Mouse (Mus musculus): ENCODE data around the gene Hmgcs1.

Gene Hmgcs1

DNA sequence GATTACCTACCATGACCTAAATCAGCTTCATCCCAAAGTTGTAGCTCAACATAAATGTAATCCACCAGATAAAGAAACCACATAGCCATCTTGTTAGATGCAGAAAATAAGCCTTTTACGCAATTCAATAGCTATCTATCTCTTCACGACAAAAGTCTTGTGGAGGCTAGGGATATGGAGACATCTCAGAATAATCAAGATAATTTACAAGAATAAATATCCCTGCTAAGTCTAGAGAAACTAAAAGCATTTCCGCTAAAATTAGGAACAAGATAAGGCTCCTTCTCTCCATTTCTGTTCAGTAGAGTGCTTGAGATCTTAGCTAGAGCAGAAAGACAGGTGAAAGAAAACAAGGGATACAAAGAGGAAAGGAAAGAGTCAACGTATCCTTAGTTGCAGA, 56.8 kb downstream of the Hmgcs1 start:
- DNase-seq (ENCODE audit: low spot score in 2 of 2): no peak

DNA sequence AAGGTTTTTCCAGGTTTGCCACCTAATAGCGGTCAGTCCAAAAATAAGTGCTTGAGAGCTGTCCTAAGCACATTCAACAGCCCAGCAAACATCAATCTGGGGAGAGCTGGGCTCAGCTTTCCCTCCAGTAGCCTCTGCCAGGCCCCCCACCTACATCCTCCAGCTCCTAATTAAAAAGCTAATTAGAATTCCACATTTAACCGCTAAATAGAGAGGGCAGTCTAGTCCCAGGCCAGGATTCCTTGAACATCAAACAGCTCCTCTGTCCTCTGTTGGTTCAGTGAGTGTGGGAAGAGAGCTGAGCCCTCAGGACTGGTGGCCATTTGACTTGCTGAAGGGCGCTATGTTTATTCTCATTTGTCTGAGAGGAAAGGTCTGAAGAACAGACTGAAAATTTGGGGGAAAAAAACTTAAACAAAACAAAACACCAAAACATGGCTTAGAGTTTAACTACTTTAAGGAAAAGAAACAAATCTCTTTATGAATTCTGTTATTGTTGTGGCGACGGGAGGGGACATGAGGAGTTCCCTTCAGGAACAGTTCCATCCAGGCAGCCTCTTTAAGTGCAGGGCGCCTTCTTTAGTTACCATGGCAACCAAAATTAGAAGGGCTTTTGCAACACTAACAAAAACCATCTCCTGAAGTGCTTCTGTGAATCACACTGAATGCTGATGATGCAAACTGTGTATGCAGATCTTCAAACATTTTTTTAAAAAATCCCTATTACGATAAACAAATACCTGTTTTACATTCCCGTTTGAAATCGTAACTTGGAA, 63.9 kb downstream of the Hmgcs1 start:
- DNase-seq (ENCODE audit: low spot score in 2 of 2): no peak

DNA sequence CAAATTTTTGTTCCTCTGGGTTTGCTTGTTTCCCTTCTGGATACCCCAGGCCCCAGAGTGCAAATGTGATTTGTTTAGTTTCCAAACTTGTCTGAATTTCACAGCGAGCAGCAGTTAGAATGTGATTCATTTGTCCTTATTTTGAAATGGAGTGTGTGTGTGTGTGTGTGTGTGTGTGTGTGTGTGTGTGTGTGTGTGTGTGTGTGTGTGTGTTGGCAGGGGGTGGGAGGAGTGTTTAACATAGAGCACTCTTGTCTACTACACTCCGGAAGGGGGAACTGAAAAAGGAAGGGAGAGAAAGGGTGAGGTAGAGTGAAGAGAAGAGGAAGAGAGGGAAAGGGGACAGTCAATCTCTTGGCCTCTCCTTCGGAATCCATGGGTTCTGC, 64.4 kb downstream of the Hmgcs1 start:
- no peak for DNase-seq (ENCODE audit: low spot score in 2 of 2)

DNA sequence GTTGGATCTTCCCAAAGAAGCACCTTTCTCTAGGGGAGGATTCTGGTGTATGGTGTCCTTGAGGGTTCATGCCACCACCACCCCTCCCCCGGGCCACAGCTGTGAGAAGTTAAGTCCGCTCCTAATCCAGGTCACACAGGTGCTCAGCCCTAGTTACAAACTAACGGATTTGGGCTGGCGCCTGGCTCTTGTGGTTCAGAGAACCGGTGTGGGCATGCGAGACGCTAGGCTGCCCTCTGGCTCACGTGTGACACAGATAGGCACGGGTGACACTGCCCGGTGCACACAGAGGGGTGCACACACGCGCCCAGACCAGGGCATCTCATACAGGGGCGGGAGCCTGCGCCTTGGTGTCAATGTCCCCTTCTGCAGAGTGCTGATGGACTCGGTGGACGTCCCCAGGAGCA, 65.0 kb downstream of the Hmgcs1 start:
- DNase-seq (ENCODE audit: low spot score in 2 of 2): no peak

DNA sequence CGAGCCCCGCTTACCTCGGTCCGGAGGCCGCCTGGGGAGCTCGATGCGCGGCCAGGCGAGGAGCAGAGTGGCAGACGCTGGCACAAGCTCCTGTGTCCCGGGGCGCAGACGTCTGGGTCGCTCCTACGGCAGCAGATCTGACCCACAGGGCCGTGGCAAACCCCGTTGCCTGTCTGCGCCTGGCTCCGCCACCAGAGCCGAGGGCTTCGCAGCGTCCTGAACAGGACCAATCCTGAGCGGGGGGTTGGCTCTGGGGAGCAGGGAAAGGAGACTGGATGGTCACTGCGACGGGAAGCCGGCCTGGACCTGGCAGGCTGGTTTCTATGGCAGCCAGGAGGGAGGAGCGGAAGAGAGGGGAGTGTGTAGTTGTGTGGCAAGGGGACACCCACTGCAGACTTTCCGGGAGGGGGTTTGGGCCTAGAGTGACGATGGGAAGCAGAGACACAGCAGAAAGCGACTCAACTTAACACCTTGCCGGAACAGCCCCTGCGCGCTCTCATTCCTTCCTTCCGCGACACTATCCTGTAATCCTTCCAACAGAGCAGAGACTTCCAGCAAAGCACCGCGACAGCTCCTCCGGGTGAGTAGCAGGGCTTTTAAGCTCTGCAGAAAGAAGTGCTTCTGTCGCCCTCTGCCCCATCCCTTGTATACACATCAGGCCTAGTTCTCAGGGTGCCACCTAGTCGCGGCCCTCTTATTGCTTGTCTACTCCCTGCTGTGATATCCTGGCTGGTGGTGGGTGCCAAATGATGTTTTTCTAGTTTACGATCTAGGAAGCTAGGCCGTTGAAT, 65.7 kb downstream of the Hmgcs1 start, which contains the start of gene Nim1k:
Gene Nim1k (minus strand): TSS at position 202 of the 791 bp plus-strand sequence.
- peak in 1 of 2 experiments; percentile 70 for DNase-seq (ENCODE audit: low spot score in 2 of 2)

DNA sequence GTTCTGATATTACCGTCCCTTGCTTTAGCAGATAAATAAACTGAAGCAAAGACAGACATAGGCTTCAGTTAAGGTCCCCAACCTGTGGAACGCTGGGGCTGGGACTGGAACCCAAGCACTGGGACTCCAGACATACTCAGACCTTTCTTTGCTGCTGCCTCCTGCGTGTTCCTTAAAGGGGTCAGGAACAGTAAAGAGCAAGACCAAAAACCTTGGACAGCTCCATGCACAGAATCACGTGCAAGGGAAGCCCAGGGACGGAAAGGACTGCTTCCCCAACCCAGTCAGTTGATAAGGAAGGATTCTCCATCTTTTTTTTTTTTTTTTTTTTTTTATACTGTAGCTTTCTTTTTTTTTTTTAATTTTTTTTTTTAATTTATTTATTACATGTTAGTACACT, 66.7 kb downstream of the Hmgcs1 start:
- no peak for DNase-seq (ENCODE audit: low spot score in 2 of 2)
